Mouse (Mus musculus): ENCODE results near the gene Palld.

Gene Palld

GRCm38 (mm10) chr8:61589972-61590391, 312.5 kb downstream of the Palld start:
- no peak for DNase-seq (ENCODE audit: low read depth, low spot score)

- DNase-seq (ENCODE audit: low read depth, low spot score) = no peak
Observed at GRCm38 (mm10) chr8:61588336-61588735, 314.2 kb downstream of the Palld start.

- DNase-seq (ENCODE audit: low read depth, low spot score) = no peak
Observed at GRCm38 (mm10) chr8:61587731-61588130, 314.8 kb downstream of the Palld start.

GRCm38 (mm10) chr8:61586529-61586928, 316.0 kb downstream of the Palld start:
- no peak for DNase-seq (ENCODE audit: low read depth, low spot score)

GRCm38 (mm10) chr8:61585746-61586145, 316.7 kb downstream of the Palld start:
- DNase-seq (ENCODE audit: low read depth, low spot score) = no peak

GRCm38 (mm10) chr8:61584714-61585383, 317.6 kb downstream of the Palld start:
- DNase-seq (ENCODE audit: low read depth, low spot score) = no peak

- DNase-seq (ENCODE audit: low read depth, low spot score) = no peak
Observed at GRCm38 (mm10) chr8:61582547-61582946, 319.9 kb downstream of the Palld start.

GRCm38 (mm10) chr8:61581259-61581658, 321.2 kb downstream of the Palld start:
- DNase-seq (ENCODE audit: low read depth, low spot score) = peak; percentile 15

- DNase-seq (ENCODE audit: low read depth, low spot score) = no peak
Observed at GRCm38 (mm10) chr8:61579831-61580230, 322.7 kb downstream of the Palld start.

- DNase-seq (ENCODE audit: low read depth, low spot score) = no peak
Observed at GRCm38 (mm10) chr8:61578754-61579153, 323.7 kb downstream of the Palld start.

GRCm38 (mm10) chr8:61575096-61575653, 327.3 kb downstream of the Palld start:
- DNase-seq (ENCODE audit: low read depth, low spot score) = no peak

GRCm38 (mm10) chr8:61574526-61574925, 328.0 kb downstream of the Palld start:
- no peak for DNase-seq (ENCODE audit: low read depth, low spot score)

- no peak for DNase-seq (ENCODE audit: low read depth, low spot score)
Observed at GRCm38 (mm10) chr8:61573179-61573937, 329.1 kb downstream of the Palld start.

- DNase-seq (ENCODE audit: low read depth, low spot score) = no peak
Observed at GRCm38 (mm10) chr8:61572697-61573096, 329.8 kb downstream of the Palld start.

- no peak for DNase-seq (ENCODE audit: low read depth, low spot score)
Observed at GRCm38 (mm10) chr8:61570637-61571036, 331.9 kb downstream of the Palld start.

- DNase-seq (ENCODE audit: low read depth, low spot score) = no peak
Observed at GRCm38 (mm10) chr8:61569721-61570120, 332.8 kb downstream of the Palld start.

- DNase-seq (ENCODE audit: low read depth, low spot score) = no peak
Observed at GRCm38 (mm10) chr8:61569211-61569610, 333.3 kb downstream of the Palld start.

GRCm38 (mm10) chr8:61563378-61563777, 339.1 kb downstream of the Palld start:
- no peak for DNase-seq (ENCODE audit: low read depth, low spot score)

GRCm38 (mm10) chr8:61562626-61563025, 339.9 kb downstream of the Palld start:
- no peak for DNase-seq (ENCODE audit: low read depth, low spot score)

- DNase-seq (ENCODE audit: low read depth, low spot score) = no peak
Observed at GRCm38 (mm10) chr8:61561220-61561619, 341.3 kb downstream of the Palld start.

GRCm38 (mm10) chr8:61559979-61560378, 342.5 kb downstream of the Palld start:
- DNase-seq (ENCODE audit: low read depth, low spot score) = no peak

GRCm38 (mm10) chr8:61559450-61559849, 343.0 kb downstream of the Palld start:
- DNase-seq (ENCODE audit: low read depth, low spot score) = no peak

Measured in CD4-positive, CD25-positive, alpha-beta regulatory T cell, adult 2 months (primary cell).